Mouse (Mus musculus) midbrain, postnatal 0 days (tissue): ENCODE data around the gene Nup210l. TPM values are rescaled to one million over a fixed set of nuclear protein-coding genes. Genes with fewer than 3 reads are reported as not detected.

Experiments used
- ATAC-seq: fragments of 200-750 bp; cut with Nextera tagmentation; 2 replicates; pipeline ENCODE4 v1.8.0; 2017; ENCODE audit warnings: moderate number of reproducible peaks, mild to moderate bottlenecking, moderate TSS enrichment, moderate library complexity; ENCODE audit not compliant: low FRiP score
- DNase-seq: peaks from one replicate; pipeline ENCODE4 v3.0.0-alpha.2; 2015; ENCODE audit warnings: low spot score
- H3K27ac ChIP-seq: fragments of 300-500 bp; sonication (generic); 2 replicates; pipeline ENCODE4 v1.5.1; 2014; ENCODE audit warnings: low read depth, mild to moderate bottlenecking, low read length, mixed read lengths
- H3K27me3 ChIP-seq: fragments of 300-500 bp; sonication (generic); 2 replicates; pipeline ENCODE4 v1.6.1; 2014; ENCODE audit warnings: low read length, control low read depth, mixed read lengths; ENCODE audit not compliant: insufficient read depth
- H3K36me3 ChIP-seq: fragments of 300-500 bp; sonication (generic); 2 replicates; pipeline ENCODE4 v1.6.1; 2014; ENCODE audit warnings: low read length, control low read depth, mixed read lengths; ENCODE audit not compliant: insufficient read depth
- H3K4me1 ChIP-seq: fragments of 300-500 bp; sonication (generic); 2 replicates; pipeline ENCODE4 v1.6.1; 2014; ENCODE audit warnings: mild to moderate bottlenecking, control low read depth, antibody characterized with exemption, low read length, mixed read lengths; ENCODE audit not compliant: insufficient read depth
- H3K4me2 ChIP-seq: fragments of 300-500 bp; sonication (generic); 2 replicates; pipeline ENCODE4 v1.6.1; 2014; ENCODE audit warnings: low read depth, mild to moderate bottlenecking, low read length, mixed read lengths; ENCODE audit not compliant: poor library complexity, severe bottlenecking
- H3K4me3 ChIP-seq: fragments of 300-500 bp; sonication (generic); 2 replicates; pipeline ENCODE4 v1.5.1; 2014; ENCODE audit warnings: low read depth, mild to moderate bottlenecking, low read length, moderate library complexity
- H3K9ac ChIP-seq: fragments of 300-500 bp; sonication (generic); replicated peaks from 2 replicates; pipeline ENCODE4 v1.6.1; 2014; ENCODE audit warnings: mild to moderate bottlenecking, low read length, moderate library complexity, mixed read lengths; ENCODE audit not compliant: poor library complexity, severe bottlenecking
- H3K9me3 ChIP-seq: fragments of 300-500 bp; sonication (generic); 2 replicates; pipeline ENCODE4 v1.6.1; 2016; ENCODE audit warnings: low read length, control low read depth
- CTCF ChIP-seq: IDR thresholded peaks from 2 replicates; pipeline ENCODE4 v1.5.1; 2016; ENCODE audit warnings: antibody characterized with exemption, mild to moderate bottlenecking
- WGBS: fragments of 180-500 bp; shearing (Covaris S2); extraction: QIAGEN DNeasy Blood & Tissue Kit; methylation state at CpG from one replicate; pipeline ENCODE4 v1.1.7; 2014; 5-methylcytosine and 5-hydroxymethylcytosine counted together
- polyA plus RNA-seq: library from polyadenylated mRNA; unstranded; fragments of >200 nt; fragmentation: Nextera tagmentation; extraction: Ambion mirVana; gene quantifications from 2 replicates; pipeline ENCODE4 v1.2.1, GENCODE M21; 2015
- total RNA-seq: library from RNA; depleted of rRNA; stranded (reverse); fragments of >200 nt; gene quantifications from 2 replicates; pipeline ENCODE4 v1.2.3, GENCODE M21; 2014

Nup210l gene
- total and polyA plus RNA-seq, 2 experiments from 2014 or later = 0.17 to 0.55 TPM

- H3K9me3 ChIP-seq = no peaks in the 10 kb centered on the region
- no peak for TF ChIP-seq CTCF
- no peak overlapping the region for H3K4me2 ChIP-seq
- ATAC-seq = no peak
- 56% methylated on average over 1 of the region's 1 CpGs for WGBS
- no peak overlapping the region for H3K27ac ChIP-seq
- H3K9ac ChIP-seq = no peak overlapping the region
- H3K27me3 ChIP-seq = no peaks in the 10 kb centered on the region
- no peaks in the 10 kb centered on the region for H3K36me3 ChIP-seq
- H3K4me1 ChIP-seq = no peaks in the 10 kb centered on the region
- no peak overlapping the region for H3K4me3 ChIP-seq
- DNase-seq = peak; percentile 4
Observed at GRCm38 (mm10) chr3:90146651-90147050, 42.7 kb downstream of the Nup210l start.

DNA sequence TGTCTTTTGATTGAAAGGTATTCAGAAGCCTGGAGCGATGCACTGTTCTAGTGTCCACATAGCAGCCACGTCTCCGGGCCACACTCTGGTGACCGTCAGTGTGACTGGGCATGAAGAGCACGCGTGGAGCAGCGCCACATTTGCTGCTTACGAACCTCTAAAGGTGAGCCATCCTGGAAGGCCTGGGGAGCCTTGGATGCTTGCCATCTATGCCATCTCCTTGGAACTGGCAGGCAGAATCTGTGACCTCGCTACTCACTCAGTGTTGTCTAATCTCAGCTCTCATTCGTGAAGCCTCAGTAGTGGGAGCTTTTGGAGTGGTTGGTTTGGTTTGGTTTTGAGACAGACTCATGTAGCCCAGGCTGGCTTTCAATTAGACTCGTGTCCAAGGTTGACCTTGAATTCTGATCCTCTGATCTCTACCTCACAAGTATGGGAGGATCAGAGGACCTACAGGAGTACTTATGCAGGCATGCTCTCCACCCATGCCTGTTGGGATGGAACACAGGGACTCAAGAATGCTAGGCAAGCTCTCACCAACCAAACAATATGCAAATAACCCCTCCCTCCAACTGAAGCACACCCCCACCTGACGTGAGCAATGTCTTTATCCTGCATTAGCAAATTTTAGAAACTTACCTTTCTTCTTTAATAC lies 47.3 kb downstream of the Nup210l start:
- DNase-seq (no peak), ATAC-seq (no peak)
- Histone ChIP-seq H3K9me3 (no peaks in the 10 kb centered on the region), H3K36me3 (no peaks in the 10 kb centered on the region), H3K9ac (no peak overlapping the region), H3K27me3 (no peaks in the 10 kb centered on the region), H3K4me3 (no peak overlapping the region), H3K4me2 (no peak overlapping the region), H3K27ac (no peak overlapping the region), H3K4me1 (no peaks in the 10 kb centered on the region)
- WGBS = 92% methylated on average over 12 of the region's 12 CpGs
- TF ChIP-seq CTCF = no peak

GRCm38 (mm10) chr3:90155996-90156395 lies 52.1 kb downstream of the Nup210l start:
- DNase-seq (no peak), ATAC-seq (no peak)
- Histone ChIP-seq H3K9ac (no peak overlapping the region), H3K4me1 (no peaks in the 10 kb centered on the region), H3K27me3 (no peaks in the 10 kb centered on the region), H3K4me2 (no peak overlapping the region), H3K36me3 (no peaks in the 10 kb centered on the region), H3K27ac (no peak overlapping the region), H3K4me3 (no peak overlapping the region), H3K9me3 (no peaks in the 10 kb centered on the region)
- TF ChIP-seq CTCF = no peak
- 62% methylated on average over 5 of the region's 5 CpGs for WGBS

DNA sequence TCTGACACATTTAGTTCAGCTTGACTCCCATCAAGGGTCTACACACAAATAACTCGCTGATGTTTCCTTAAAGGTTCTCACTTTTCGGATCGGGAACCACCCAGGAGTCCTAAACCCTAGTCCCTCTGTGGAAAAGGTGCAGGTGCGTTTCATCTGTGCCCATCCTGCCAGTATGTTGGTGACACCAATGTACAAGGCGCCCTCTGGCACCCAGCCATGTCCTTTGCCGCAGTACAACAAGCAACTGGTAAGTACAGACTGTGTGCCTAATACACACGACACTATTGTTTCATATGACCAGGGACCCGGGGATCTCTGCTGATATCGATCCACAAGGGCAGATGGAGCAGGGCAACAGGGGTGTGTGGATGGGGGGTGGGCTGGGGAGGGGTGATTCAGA lies 55.8 kb downstream of the Nup210l start:
- DNase-seq = no peak
- no peaks in the 10 kb centered on the region for H3K4me1 ChIP-seq
- H3K4me3 ChIP-seq = no peak overlapping the region
- H3K27ac ChIP-seq = no peak overlapping the region
- 90% methylated on average over 9 of the region's 9 CpGs for WGBS
- ATAC-seq = no peak
- no peak overlapping the region for H3K4me2 ChIP-seq
- no peak for TF ChIP-seq CTCF
- H3K9me3 ChIP-seq = no peaks in the 10 kb centered on the region
- H3K27me3 ChIP-seq = no peaks in the 10 kb centered on the region
- no peak overlapping the region for H3K9ac ChIP-seq
- H3K36me3 ChIP-seq = no peaks in the 10 kb centered on the region

- TF ChIP-seq CTCF = peak; percentile 5; the same call in 1 of the 2 replicates
- Histone ChIP-seq H3K9me3 (no peaks in the 10 kb centered on the region), H3K4me3 (no peak overlapping the region), H3K4me1 (no peaks in the 10 kb centered on the region), H3K27ac (no peak overlapping the region), H3K36me3 (no peaks in the 10 kb centered on the region), H3K9ac (no peak overlapping the region), H3K4me2 (no peak overlapping the region), H3K27me3 (no peaks in the 10 kb centered on the region)
- ATAC-seq (no peak), DNase-seq (no peak)
- WGBS = 75% methylated on average over 3 of the region's 3 CpGs
Observed at GRCm38 (mm10) chr3:90161541-90161940, 57.6 kb downstream of the Nup210l start.

GRCm38 (mm10) chr3:90179566-90179965 lies 75.6 kb downstream of the Nup210l start:
- ATAC-seq = no peak
- no peaks in the 10 kb centered on the region for H3K4me1 ChIP-seq
- H3K9ac ChIP-seq = no peak overlapping the region
- H3K4me2 ChIP-seq = no peak overlapping the region
- no peak for TF ChIP-seq CTCF
- no peak overlapping the region for H3K4me3 ChIP-seq
- no peak overlapping the region for H3K27ac ChIP-seq
- 82% methylated on average over 3 of the region's 3 CpGs for WGBS
- H3K27me3 ChIP-seq = no peaks in the 10 kb centered on the region
- H3K9me3 ChIP-seq = no peaks in the 10 kb centered on the region
- no peak for DNase-seq
- no peaks in the 10 kb centered on the region for H3K36me3 ChIP-seq
